Mouse (Mus musculus): ENCODE measurements around the gene Ttyh3.

DNA sequence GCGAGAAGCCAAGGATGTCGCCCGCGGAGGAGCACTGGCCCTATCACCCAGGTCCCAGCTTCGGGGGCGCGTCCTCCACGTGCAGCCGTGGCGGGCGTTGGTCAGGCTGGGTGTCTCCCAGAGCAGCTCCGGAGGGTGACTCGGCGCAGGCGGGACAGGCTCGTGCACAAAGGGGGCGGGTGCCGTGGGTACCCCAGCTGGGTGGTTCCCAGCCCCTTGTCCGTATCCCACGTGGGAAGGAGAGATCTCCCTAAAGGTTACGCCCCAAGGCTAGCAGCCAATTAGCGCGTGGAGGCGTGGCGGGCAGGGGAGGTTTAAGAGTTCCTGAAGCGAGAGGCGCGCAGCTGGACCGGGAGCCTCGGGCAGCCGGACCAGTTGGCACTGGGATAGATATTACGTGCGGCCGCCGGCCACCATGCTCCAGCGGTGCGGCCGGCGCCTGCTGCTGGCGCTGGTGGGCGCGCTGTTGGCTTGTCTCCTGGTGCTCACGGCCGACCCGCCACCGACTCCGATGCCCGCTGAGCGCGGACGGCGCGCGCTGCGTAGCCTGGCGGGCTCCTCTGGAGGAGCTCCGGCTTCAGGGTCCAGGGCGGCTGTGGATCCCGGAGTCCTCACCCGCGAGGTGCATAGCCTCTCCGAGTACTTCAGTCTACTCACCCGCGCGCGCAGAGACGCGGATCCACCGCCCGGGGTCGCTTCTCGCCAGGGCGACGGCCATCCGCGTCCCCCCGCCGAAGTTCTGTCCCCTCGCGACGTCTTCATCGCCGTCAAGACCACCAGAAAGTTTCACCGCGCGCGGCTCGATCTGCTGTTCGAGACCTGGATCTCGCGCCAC, 41.6 kb downstream of the Ttyh3 start, which contains the start of gene Lfng:
- no peak for TF ChIP-seq CTCF (conservative IDR thresholded peaks at IDR 0.05; ENCODE audit: low read length)
- no peak for TF ChIP-seq NANOG (IDR thresholded peaks at IDR 0.05; ENCODE audit: borderline replicate concordance, low read length)
